Mouse (Mus musculus) midbrain, embryonic 12.5 days (tissue): Measurements from ENCODE around the gene Gcn1l1. TPM values are rescaled to one million over a fixed set of nuclear protein-coding genes. Genes with fewer than 3 reads are reported as not detected.
A peak's percentile ranks its signal among the peaks of the same experiment; 100 is the strongest.

ENCODE experiments used
- ATAC-seq: fragments of 200-750 bp; cut with Nextera tagmentation; 2 replicates; pipeline ENCODE4 v1.8.0; 2017; ENCODE audit warnings: low read depth, moderate TSS enrichment, moderate library complexity; ENCODE audit not compliant: low FRiP score
- H3K27ac ChIP-seq: fragments of 300-500 bp; sonication (generic); replicated peaks from 2 replicates; pipeline ENCODE4 v1.5.1; 2016; ENCODE audit warnings: mild to moderate bottlenecking
- H3K27me3 ChIP-seq: fragments of 300-500 bp; sonication (generic); 2 replicates; pipeline ENCODE4 v1.6.1; 2016; ENCODE audit warnings: mild to moderate bottlenecking
- H3K36me3 ChIP-seq: fragments of 300-500 bp; sonication (generic); 2 replicates; pipeline ENCODE4 v1.6.1; 2016
- H3K4me1 ChIP-seq: fragments of 300-500 bp; sonication (generic); 2 replicates; pipeline ENCODE4 v1.6.1; 2016
- H3K4me2 ChIP-seq: fragments of 300-500 bp; sonication (generic); replicated peaks from 2 replicates; pipeline ENCODE4 v1.6.1; 2016; ENCODE audit warnings: mild to moderate bottlenecking, moderate library complexity
- H3K4me3 ChIP-seq: fragments of 300-500 bp; sonication (generic); 2 replicates; pipeline ENCODE4 v1.5.1; 2016; ENCODE audit warnings: mild to moderate bottlenecking
- H3K9ac ChIP-seq: fragments of 300-500 bp; sonication (generic); replicated peaks from 2 replicates; pipeline ENCODE4 v1.6.1; 2016; ENCODE audit warnings: mild to moderate bottlenecking, moderate library complexity
- H3K9me3 ChIP-seq: fragments of 300-500 bp; sonication (generic); 2 replicates; pipeline ENCODE4 v1.6.1; 2016; ENCODE audit warnings: mild to moderate bottlenecking
- WGBS: fragments of 180-500 bp; shearing (Covaris S2); methylation state at CpG from one replicate; pipeline ENCODE4 v1.1.7; 2016; 5-methylcytosine and 5-hydroxymethylcytosine counted together
- polyA plus RNA-seq: library from polyadenylated mRNA; unstranded; fragments of >200 nt; fragmentation: Nextera tagmentation; extraction: Ambion mirVana; gene quantifications from 2 replicates; pipeline ENCODE4 v1.2.1, GENCODE M21; 2016

Gene Gcn1l1
- polyA plus RNA-seq, 1 experiment from 2014 or later: 65.3 TPM

GRCm38 (mm10) chr5:115525416-115525815 is 39.6 kb upstream of the Gcn1l1 start:
- Histone ChIP-seq H3K27ac (no peak overlapping the region), H3K4me3 (no peak overlapping the region), H3K9me3 (no peaks in the 10 kb centered on the region), H3K36me3 (no peaks in the 10 kb centered on the region), H3K27me3 (no peaks in the 10 kb centered on the region), H3K4me1 (peaks cover 32% of the 10 kb centered on the region), H3K9ac (no peak overlapping the region), H3K4me2 (no peak overlapping the region)
- WGBS: 91% methylated on average over 4 of the region's 4 CpGs
- ATAC-seq: no peak

- Histone ChIP-seq H3K27me3 (no peaks in the 10 kb centered on the region), H3K9me3 (no peaks in the 10 kb centered on the region), H3K4me1 (peaks cover 32% of the 10 kb centered on the region), H3K27ac (no peak overlapping the region), H3K4me3 (no peak overlapping the region), H3K4me2 (no peak overlapping the region), H3K36me3 (no peaks in the 10 kb centered on the region), H3K9ac (no peak overlapping the region)
- WGBS: 84% methylated on average over 9 of the region's 9 CpGs
- no peak for ATAC-seq
These were observed 39.1 kb upstream of the Gcn1l1 start for GRCm38 (mm10) chr5:115525943-115526342.

- peaks cover 35% of the 10 kb centered on the region for H3K4me1 ChIP-seq
These were observed 38.4 kb upstream of the Gcn1l1 start for GRCm38 (mm10) chr5:115526456-115527202.

GRCm38 (mm10) chr5:115528128-115528527 is 36.9 kb upstream of the Gcn1l1 start:
- no peak overlapping the region for H3K9ac ChIP-seq
- no peaks in the 10 kb centered on the region for H3K27me3 ChIP-seq
- no peaks in the 10 kb centered on the region for H3K9me3 ChIP-seq
- no peak for ATAC-seq
- H3K4me2 ChIP-seq: no peak overlapping the region
- 87% methylated on average over 5 of the region's 5 CpGs for WGBS
- H3K36me3 ChIP-seq: no peaks in the 10 kb centered on the region
- H3K4me3 ChIP-seq: no peak overlapping the region
- peaks cover 30% of the 10 kb centered on the region for H3K4me1 ChIP-seq
- no peak overlapping the region for H3K27ac ChIP-seq

More at GRCm38 (mm10) chr5:115526456-115527202, 38.4 kb upstream of the Gcn1l1 start:
- Histone ChIP-seq H3K9ac (no peak overlapping the region), H3K4me2 (no peak overlapping the region), H3K9me3 (no peaks in the 10 kb centered on the region), H3K4me3 (no peak overlapping the region), H3K27me3 (no peaks in the 10 kb centered on the region), H3K36me3 (no peaks in the 10 kb centered on the region), H3K27ac (no peak overlapping the region)
- WGBS: 88% methylated on average over 17 of the region's 17 CpGs
- no peak for ATAC-seq

GRCm38 (mm10) chr5:115529364-115529741 is 35.7 kb upstream of the Gcn1l1 start:
- Histone ChIP-seq H3K9me3 (no peaks in the 10 kb centered on the region), H3K36me3 (no peaks in the 10 kb centered on the region), H3K4me3 (no peak overlapping the region), H3K27ac (0 out of 2 replicates have a peak overlapping the region, but pooled peaks have one; percentile 30), H3K9ac (no peak overlapping the region), H3K4me1 (peaks cover 25% of the 10 kb centered on the region), H3K27me3 (peaks cover 2% of the 10 kb centered on the region; the same call in 1 of the 2 replicates), H3K4me2 (no peak overlapping the region)
- no peak for ATAC-seq
- 81% methylated on average over 8 of the region's 8 CpGs for WGBS

GRCm38 (mm10) chr5:115529742-115530446 is 35.2 kb upstream of the Gcn1l1 start:
- H3K9me3 ChIP-seq: no peaks in the 10 kb centered on the region
- no peak overlapping the region for H3K4me3 ChIP-seq
- peaks cover 22% of the 10 kb centered on the region for H3K4me1 ChIP-seq
- ATAC-seq: no peak
- no peaks in the 10 kb centered on the region for H3K36me3 ChIP-seq
- peak overlapping the region; percentile 30; the same call in 1 of the 2 replicates for H3K27ac ChIP-seq
- peaks cover 7% of the 10 kb centered on the region; the same call in 1 of the 2 replicates for H3K27me3 ChIP-seq
- H3K4me2 ChIP-seq: no peak overlapping the region
- WGBS: 75% methylated on average over 7 of the region's 7 CpGs
- no peak overlapping the region for H3K9ac ChIP-seq

GRCm38 (mm10) chr5:115530447-115530809 is 34.6 kb upstream of the Gcn1l1 start:
- peak overlapping the region; percentile 30; the same call in 1 of the 2 replicates for H3K27ac ChIP-seq
- ATAC-seq: no peak

GRCm38 (mm10) chr5:115531671-115532270 is 33.3 kb upstream of the Gcn1l1 start:
- Histone ChIP-seq H3K36me3 (no peaks in the 10 kb centered on the region), H3K27ac (0 out of 2 replicates have a peak overlapping the region, but pooled peaks have one; percentile 20), H3K4me2 (no peak overlapping the region), H3K4me1 (peaks cover 22% of the 10 kb centered on the region), H3K9ac (no peak overlapping the region), H3K27me3 (peaks cover 7% of the 10 kb centered on the region; the same call in 1 of the 2 replicates), H3K4me3 (no peak overlapping the region), H3K9me3 (no peaks in the 10 kb centered on the region)
- no peak for ATAC-seq
- WGBS: 63% methylated on average over 18 of the region's 18 CpGs

More at GRCm38 (mm10) chr5:115530447-115530809, 34.6 kb upstream of the Gcn1l1 start:
- H3K4me1 ChIP-seq: peaks cover 22% of the 10 kb centered on the region
- peaks cover 7% of the 10 kb centered on the region; the same call in 1 of the 2 replicates for H3K27me3 ChIP-seq
- H3K36me3 ChIP-seq: no peaks in the 10 kb centered on the region
- no peaks in the 10 kb centered on the region for H3K9me3 ChIP-seq
- no peak overlapping the region for H3K9ac ChIP-seq
- H3K4me3 ChIP-seq: no peak overlapping the region
- 85% methylated on average over 8 of the region's 8 CpGs for WGBS
- H3K4me2 ChIP-seq: no peak overlapping the region

GRCm38 (mm10) chr5:115534290-115534731 is 30.7 kb upstream of the Gcn1l1 start:
- Histone ChIP-seq H3K9ac (no peak overlapping the region), H3K36me3 (no peaks in the 10 kb centered on the region), H3K4me1 (peaks cover 32% of the 10 kb centered on the region), H3K9me3 (no peaks in the 10 kb centered on the region), H3K4me2 (no peak overlapping the region), H3K4me3 (no peak overlapping the region), H3K27ac (peak overlapping the region; percentile 7; the same call in 1 of the 2 replicates), H3K27me3 (peaks cover 10% of the 10 kb centered on the region; the same call in 1 of the 2 replicates)
- ATAC-seq: no peak
- WGBS: 18% methylated on average over 16 of the region's 16 CpGs

GRCm38 (mm10) chr5:115534856-115535255 is 30.2 kb upstream of the Gcn1l1 start:
- Histone ChIP-seq H3K4me3 (no peak overlapping the region), H3K9me3 (no peaks in the 10 kb centered on the region), H3K36me3 (no peaks in the 10 kb centered on the region), H3K27me3 (peaks cover 10% of the 10 kb centered on the region; the same call in 1 of the 2 replicates), H3K27ac (0 out of 2 replicates have a peak overlapping the region, but pooled peaks have one; percentile 7), H3K4me1 (peaks cover 28% of the 10 kb centered on the region), H3K9ac (no peak overlapping the region), H3K4me2 (no peak overlapping the region)
- WGBS: 67% methylated on average over 8 of the region's 8 CpGs
- no peak for ATAC-seq

- Histone ChIP-seq H3K9me3 (no peaks in the 10 kb centered on the region), H3K4me1 (peaks cover 22% of the 10 kb centered on the region), H3K27me3 (peaks cover 10% of the 10 kb centered on the region; the same call in 1 of the 2 replicates), H3K4me2 (no peak overlapping the region), H3K9ac (no peak overlapping the region), H3K36me3 (no peaks in the 10 kb centered on the region), H3K4me3 (no peak overlapping the region), H3K27ac (no peak overlapping the region)
- 44% methylated on average over 7 of the region's 7 CpGs for WGBS
- ATAC-seq: no peak
These were observed 29.4 kb upstream of the Gcn1l1 start for GRCm38 (mm10) chr5:115535635-115536034.
